Mouse (Mus musculus) hindbrain, embryonic 13.5 days (tissue): ENCODE data around the gene Uba7. TPM values are rescaled to one million over a fixed set of nuclear protein-coding genes. Genes with fewer than 3 reads are reported as not detected.

ENCODE experiments used
- ATAC-seq: fragments of 200-750 bp; cut with Nextera tagmentation; 2 replicates; pipeline ENCODE4 v1.8.0; 2017; ENCODE audit warnings: moderate TSS enrichment; ENCODE audit not compliant: low FRiP score
- H3K27ac ChIP-seq: fragments of 300-500 bp; sonication (generic); 2 replicates; pipeline ENCODE4 v1.5.1; 2015; ENCODE audit warnings: inconsistent platforms, mild to moderate bottlenecking, moderate library complexity
- H3K27me3 ChIP-seq: fragments of 300-500 bp; sonication (generic); 2 replicates; pipeline ENCODE4 v1.6.1; 2015; ENCODE audit warnings: mild to moderate bottlenecking, inconsistent platforms
- H3K36me3 ChIP-seq: fragments of 300-500 bp; sonication (generic); 2 replicates; pipeline ENCODE4 v1.6.1; 2015; ENCODE audit warnings: mild to moderate bottlenecking, inconsistent platforms
- H3K4me1 ChIP-seq: fragments of 300-500 bp; sonication (generic); replicated peaks from 2 replicates; pipeline ENCODE4 v1.6.1; 2015; ENCODE audit warnings: inconsistent platforms
- H3K4me2 ChIP-seq: fragments of 300-500 bp; sonication (generic); 2 replicates; pipeline ENCODE4 v1.6.1; 2015; ENCODE audit warnings: inconsistent platforms, mild to moderate bottlenecking, moderate library complexity
- H3K4me3 ChIP-seq: fragments of 300-500 bp; sonication (generic); 2 replicates; pipeline ENCODE4 v1.5.1; 2015; ENCODE audit warnings: mild to moderate bottlenecking, inconsistent platforms
- H3K9ac ChIP-seq: fragments of 300-500 bp; sonication (generic); 2 replicates; pipeline ENCODE4 v1.6.1; 2015; ENCODE audit warnings: mild to moderate bottlenecking, inconsistent platforms
- H3K9me3 ChIP-seq: fragments of 300-500 bp; sonication (generic); 2 replicates; pipeline ENCODE4 v1.6.1; 2016; ENCODE audit warnings: inconsistent platforms
- WGBS: fragments of 180-500 bp; shearing (Covaris S2); methylation state at CpG from one replicate; pipeline ENCODE4 v1.1.7; 2015; 5-methylcytosine and 5-hydroxymethylcytosine counted together
- polyA plus RNA-seq: library from polyadenylated mRNA; unstranded; fragments of >200 nt; fragmentation: Nextera tagmentation; extraction: Ambion mirVana; gene quantifications from 2 replicates; pipeline ENCODE4 v1.2.1, GENCODE M21; 2015

Uba7 gene
- 4.8 and 5.8 TPM in 2 replicates for polyA plus RNA-seq

GRCm38 (mm10) chr9:107975399-107976386 lies at the start of gene Uba7:
TSS of gene Uba7 (plus strand) at chr9:107975505.
- Histone ChIP-seq H3K27me3 (no peaks in the 10 kb centered on the region), H3K36me3 (peaks cover 4% of the 10 kb centered on the region; the same call in 1 of the 2 replicates), H3K4me3 (no peak within 1 kb of the TSS), H3K9me3 (no peaks in the 10 kb centered on the region), H3K27ac (no peak within 1 kb of the TSS), H3K4me2 (no peak within 1 kb of the TSS), H3K4me1 (no peaks in the 10 kb centered on the region), H3K9ac (no peak within 1 kb of the TSS)
- WGBS, result 75% methylated on average over 12 of the region's 12 CpGs
- ATAC-seq, result no peak

- Histone ChIP-seq H3K4me1 (peaks cover 22% of the 10 kb centered on the region), H3K9me3 (no peaks in the 10 kb centered on the region), H3K4me3 (no peak overlapping the region), H3K27me3 (no peaks in the 10 kb centered on the region), H3K27ac (no peak overlapping the region), H3K9ac (no peak overlapping the region), H3K36me3 (no peaks in the 10 kb centered on the region), H3K4me2 (no peak overlapping the region)
- 60% methylated on average over 9 of the region's 9 CpGs for WGBS
- ATAC-seq, result no peak
Observed at GRCm38 (mm10) chr9:107926920-107927420, 48.3 kb upstream of the Uba7 start.

- no peak for ATAC-seq
- Histone ChIP-seq H3K9me3 (no peaks in the 10 kb centered on the region), H3K4me3 (no peak overlapping the region), H3K36me3 (no peaks in the 10 kb centered on the region), H3K4me2 (no peak overlapping the region), H3K9ac (no peak overlapping the region), H3K27me3 (no peaks in the 10 kb centered on the region), H3K4me1 (peaks cover 29% of the 10 kb centered on the region), H3K27ac (no peak overlapping the region)
- WGBS, result 77% methylated on average over 5 of the region's 5 CpGs
Observed at GRCm38 (mm10) chr9:107927749-107928148, 47.6 kb upstream of the Uba7 start.

- 84% methylated on average over 3 of the region's 3 CpGs for WGBS
- H3K9ac ChIP-seq, result no peak within 1 kb of the TSS
- H3K36me3 ChIP-seq, result no peaks in the 10 kb centered on the region
- no peak for ATAC-seq
- no peak within 1 kb of the TSS for H3K4me3 ChIP-seq
- H3K4me1 ChIP-seq, result peaks cover 29% of the 10 kb centered on the region
- no peak within 1 kb of the TSS for H3K27ac ChIP-seq
- no peak within 1 kb of the TSS for H3K4me2 ChIP-seq
- no peaks in the 10 kb centered on the region for H3K27me3 ChIP-seq
- H3K9me3 ChIP-seq, result no peaks in the 10 kb centered on the region
Observed at GRCm38 (mm10) chr9:107928169-107928568, 47.1 kb upstream of the Uba7 start, which contains the start of gene Actl11. TSS of gene Actl11 (plus strand) at chr9:107928469.

- H3K27ac ChIP-seq, result no peak overlapping the region
- peaks cover 29% of the 10 kb centered on the region for H3K4me1 ChIP-seq
- ATAC-seq, result no peak
- no peak overlapping the region for H3K4me2 ChIP-seq
- H3K9me3 ChIP-seq, result no peaks in the 10 kb centered on the region
- no peak overlapping the region for H3K4me3 ChIP-seq
- WGBS, result 47% methylated on average over 4 of the region's 4 CpGs
- H3K9ac ChIP-seq, result no peak overlapping the region
- no peaks in the 10 kb centered on the region for H3K36me3 ChIP-seq
- H3K27me3 ChIP-seq, result peaks cover 24% of the 10 kb centered on the region
Observed at GRCm38 (mm10) chr9:107932221-107932620, 43.1 kb upstream of the Uba7 start.

GRCm38 (mm10) chr9:107934146-107934545 lies 41.2 kb upstream of the Uba7 start:
- Histone ChIP-seq H3K4me2 (no peak overlapping the region), H3K9me3 (no peaks in the 10 kb centered on the region), H3K9ac (no peak overlapping the region), H3K4me3 (no peak overlapping the region), H3K4me1 (peaks cover 29% of the 10 kb centered on the region), H3K36me3 (no peaks in the 10 kb centered on the region), H3K27me3 (peaks cover 27% of the 10 kb centered on the region), H3K27ac (no peak overlapping the region)
- ATAC-seq, result no peak
- 85% methylated on average over 11 of the region's 11 CpGs for WGBS

GRCm38 (mm10) chr9:107935374-107935773 lies 39.9 kb upstream of the Uba7 start, which contains the start of gene Camkv:
TSS of gene Camkv (plus strand) at chr9:107935674.
- Histone ChIP-seq H3K9ac (peak within 1 kb of the TSS; percentile 72), H3K4me1 (peaks cover 29% of the 10 kb centered on the region), H3K4me2 (peak within 1 kb of the TSS; percentile 91), H3K4me3 (peak within 1 kb of the TSS; percentile 53), H3K9me3 (no peaks in the 10 kb centered on the region), H3K27ac (no peak within 1 kb of the TSS), H3K27me3 (peaks cover 27% of the 10 kb centered on the region), H3K36me3 (no peaks in the 10 kb centered on the region)
- WGBS, result 13% methylated on average over 3 of the region's 3 CpGs
- no peak for ATAC-seq

- H3K4me2 ChIP-seq, result peak overlapping the region; percentile 91
- WGBS, result under 1% methylated on average over 40 of the region's 41 CpGs
- H3K27me3 ChIP-seq, result peaks cover 27% of the 10 kb centered on the region
- H3K36me3 ChIP-seq, result no peaks in the 10 kb centered on the region
- H3K27ac ChIP-seq, result no peak overlapping the region
- peak; percentile 50 for ATAC-seq
- H3K9ac ChIP-seq, result peak overlapping the region; percentile 72
- H3K4me3 ChIP-seq, result peak overlapping the region; percentile 53
- peaks cover 29% of the 10 kb centered on the region for H3K4me1 ChIP-seq
- H3K9me3 ChIP-seq, result no peaks in the 10 kb centered on the region
Observed at GRCm38 (mm10) chr9:107935790-107936214, 39.5 kb upstream of the Uba7 start.

- peak overlapping the region; percentile 72 for H3K9ac ChIP-seq
- WGBS, result under 1% methylated on average over 29 of the region's 29 CpGs
- H3K36me3 ChIP-seq, result no peaks in the 10 kb centered on the region
- peak overlapping the region; percentile 91 for H3K4me2 ChIP-seq
- peaks cover 29% of the 10 kb centered on the region for H3K4me1 ChIP-seq
- H3K9me3 ChIP-seq, result no peaks in the 10 kb centered on the region
- H3K4me3 ChIP-seq, result peak overlapping the region; percentile 53
- no peak overlapping the region for H3K27ac ChIP-seq
- H3K27me3 ChIP-seq, result peaks cover 27% of the 10 kb centered on the region
- ATAC-seq, result peak; percentile 62
Observed at GRCm38 (mm10) chr9:107936215-107936822, 39.0 kb upstream of the Uba7 start.

- H3K27me3 ChIP-seq, result peaks cover 27% of the 10 kb centered on the region
- 0 out of 2 replicates have a peak, but pooled peaks have one; percentile 8 for ATAC-seq
- peak overlapping the region; percentile 53 for H3K4me3 ChIP-seq
- 8% methylated on average over 3 of the region's 3 CpGs for WGBS
- H3K4me2 ChIP-seq, result peak overlapping the region; percentile 91
- peaks cover 27% of the 10 kb centered on the region for H3K4me1 ChIP-seq
- H3K27ac ChIP-seq, result no peak overlapping the region
- H3K36me3 ChIP-seq, result no peaks in the 10 kb centered on the region
- H3K9me3 ChIP-seq, result no peaks in the 10 kb centered on the region
- peak overlapping the region; percentile 72 for H3K9ac ChIP-seq
Observed at GRCm38 (mm10) chr9:107936831-107937230, 38.5 kb upstream of the Uba7 start.

GRCm38 (mm10) chr9:107947241-107948194 lies 27.8 kb upstream of the Uba7 start:
- H3K4me3 ChIP-seq, result no peak overlapping the region
- no peaks in the 10 kb centered on the region for H3K27me3 ChIP-seq
- H3K4me1 ChIP-seq, result peaks cover 16% of the 10 kb centered on the region
- WGBS, result 91% methylated on average over 31 of the region's 31 CpGs
- H3K27ac ChIP-seq, result no peak overlapping the region
- H3K36me3 ChIP-seq, result no peaks in the 10 kb centered on the region
- no peaks in the 10 kb centered on the region for H3K9me3 ChIP-seq
- no peak for ATAC-seq
- H3K9ac ChIP-seq, result no peak overlapping the region
- no peak overlapping the region for H3K4me2 ChIP-seq
